Mouse (Mus musculus) left cerebral cortex, adult 8-10 months (tissue): ENCODE measurements around the gene Zfp493. TPM values are rescaled to one million over a fixed set of nuclear protein-coding genes. Genes with fewer than 3 reads are reported as not detected.

Experiments used
- total RNA-seq, 4 experiments: library from RNA; stranded (reverse); gene quantifications; 2 replicates each; pipeline ENCODE4 v1.2.4; 2022

Gene Zfp493
- total RNA-seq, 4 experiments from 2014 or later: 3.4 to 6.4 (median 5.6) TPM

Other genes with a start within 250 kb of the Zfp493 start
- 10 to 100 TPM in 2 of 4 experiments, 1 to 10 TPM in 2; 9.5 to 12.2 (median 10.8) TPM for gene Zfp748, start 225.9 kb upstream of the Zfp493 start, total RNA-seq
- 10 to 100 TPM in 1 of 4 experiments, 1 to 10 TPM in 3; 8.1 to 10.6 (median 8.9) TPM for gene Zfp729b, start 170.0 kb upstream of the Zfp493 start, total RNA-seq
- 1 to 10 TPM in 2 of 4 experiments, under 1 TPM in 2; 0.89 to 3.2 (median 1.7) TPM for gene Gm49345, start 141.9 kb upstream of the Zfp493 start, total RNA-seq
- gene Zfp729a, start 141.9 kb upstream of the Zfp493 start, total RNA-seq: 10 to 100 TPM in 3 of 4 experiments, 1 to 10 TPM in 1; 7.8 to 13.7 (median 10.4) TPM
- gene Zfp738, start 92.6 kb upstream of the Zfp493 start, total RNA-seq: 10 to 100 TPM; 21.5 to 29.8 (median 22.6) TPM
- 10 to 100 TPM; 13.1 to 14.0 (median 13.6) TPM for gene Zfp65, start 50.5 kb upstream of the Zfp493 start, total RNA-seq
- 10 to 100 TPM in 1 of 4 experiments, 1 to 10 TPM in 3; 6.6 to 10.2 (median 6.6) TPM for gene Zfp85, start 24.5 kb upstream of the Zfp493 start, total RNA-seq
- gene Zfp273, start 34.0 kb downstream of the Zfp493 start, total RNA-seq: 10 to 100 TPM in 1 of 4 experiments, 1 to 10 TPM in 3; 5.7 to 10.3 (median 7.9) TPM
- gene Gm10037, start 51.4 kb downstream of the Zfp493 start, total RNA-seq: 10 to 100 TPM in 1 of 4 experiments, 1 to 10 TPM in 3; 7.7 to 10.7 (median 9.4) TPM
- gene BC048507, start 83.6 kb downstream of the Zfp493 start, total RNA-seq: not detected